Mouse (Mus musculus) bone marrow, adult 2 months (tissue): ENCODE results near the gene Trpm3.

Experiments
- CTCF ChIP-seq: fragments of 200-500 bp; IDR thresholded peaks from 2 replicates; pipeline ENCODE4 v1.5.1; 2011; ENCODE audit warnings: low read length, control low read depth; ENCODE audit not compliant: control insufficient read depth, insufficient read depth
- POLR2A ChIP-seq: fragments of 200-500 bp; IDR thresholded peaks from 2 replicates; pipeline ENCODE4 v1.6.1; 2011; ENCODE audit warnings: low read depth, mild to moderate bottlenecking, control low read depth, low read length, borderline replicate concordance; ENCODE audit not compliant: control insufficient read depth

- no peak for TF ChIP-seq POLR2A
- TF ChIP-seq CTCF, result no peak
These were observed 682.9 kb downstream of the Trpm3 start for GRCm38 (mm10) chr19:22821741-22822140.
